Mouse (Mus musculus) spleen, postnatal 36 days (tissue): ENCODE measurements around the gene Sars.

Experiments
- DNase-seq, 2 experiments: peaks; one replicate each; pipeline ENCODE4 v3.0.0; 2022; ENCODE audit warnings: low spot score in 2 of 2, mixed read lengths in 1 of 2

Gene Sars

GRCm38 (mm10) chr3:108424944-108425623, 19.9 kb downstream of the Sars start:
- no peak for DNase-seq

DNA sequence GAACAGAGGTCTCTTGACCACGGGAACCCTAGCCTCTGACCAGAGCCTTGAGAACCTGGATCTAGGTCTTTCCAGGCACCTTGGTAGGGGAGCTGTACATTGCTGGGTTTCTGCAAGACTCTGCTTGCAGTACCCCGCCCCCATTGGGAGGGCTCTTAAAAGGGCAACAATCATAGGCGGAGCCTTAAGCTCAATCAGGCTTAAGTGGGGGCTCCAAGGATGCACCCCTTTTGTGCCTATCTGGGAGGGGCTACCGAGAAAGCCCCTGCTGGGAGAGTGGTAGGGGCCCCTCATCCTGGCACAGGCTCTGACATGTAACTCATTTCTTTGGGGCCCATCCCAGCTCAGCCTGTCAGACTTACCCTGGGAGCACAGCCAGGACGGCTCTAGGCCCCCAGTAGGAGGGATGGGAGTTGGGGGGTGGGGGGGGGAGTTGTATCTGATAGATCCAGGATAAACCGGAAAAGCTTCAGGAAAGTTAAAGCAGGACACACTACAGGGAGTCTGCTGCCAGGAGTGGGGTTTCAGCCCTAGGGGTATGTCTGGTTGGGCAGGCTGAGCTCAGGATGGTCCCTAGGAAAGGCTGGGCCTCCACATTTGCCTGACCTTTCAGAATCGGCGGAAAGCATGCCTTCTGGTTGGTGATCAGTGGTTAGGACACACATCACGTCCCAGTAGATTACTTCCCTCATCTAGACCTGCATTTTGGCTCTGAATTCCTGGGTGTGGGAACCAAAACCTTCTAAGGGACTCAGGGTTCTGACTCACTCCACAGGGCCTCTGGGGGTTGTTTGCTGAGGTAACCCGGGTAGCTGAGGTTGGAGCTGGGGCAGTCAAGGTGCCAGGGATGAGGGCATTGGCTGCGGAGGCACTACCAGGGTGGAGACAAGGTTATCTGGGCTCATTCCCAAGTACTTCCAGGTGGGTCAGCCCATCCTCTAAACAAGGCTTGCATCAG, 20.9 kb downstream of the Sars start:
- DNase-seq, result peak; percentile 22 to 35

- DNase-seq, result no peak
Observed at GRCm38 (mm10) chr3:108423006-108423405, 22.0 kb downstream of the Sars start.

DNA sequence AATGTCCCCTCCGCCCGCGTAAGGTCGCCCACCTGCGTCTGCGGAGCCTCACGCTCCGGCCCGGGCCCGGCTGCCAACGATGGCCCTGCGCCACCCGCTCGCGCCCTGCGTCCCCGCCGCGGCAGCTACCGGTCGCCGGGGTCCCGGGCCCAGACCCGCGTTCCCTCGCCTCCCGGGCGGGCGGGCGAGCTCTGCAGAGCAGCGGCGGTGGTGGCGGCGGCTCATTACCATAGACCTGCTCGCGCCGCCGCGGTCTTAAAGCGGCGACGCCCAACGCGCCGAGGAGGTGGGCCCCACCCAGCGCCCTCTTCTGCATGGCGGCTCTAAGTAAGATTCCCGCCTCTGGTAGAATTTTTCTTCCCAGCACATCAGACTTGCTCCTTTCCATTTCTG, 29.2 kb downstream of the Sars start:
- DNase-seq, result peak; percentile 63 to 73

DNA sequence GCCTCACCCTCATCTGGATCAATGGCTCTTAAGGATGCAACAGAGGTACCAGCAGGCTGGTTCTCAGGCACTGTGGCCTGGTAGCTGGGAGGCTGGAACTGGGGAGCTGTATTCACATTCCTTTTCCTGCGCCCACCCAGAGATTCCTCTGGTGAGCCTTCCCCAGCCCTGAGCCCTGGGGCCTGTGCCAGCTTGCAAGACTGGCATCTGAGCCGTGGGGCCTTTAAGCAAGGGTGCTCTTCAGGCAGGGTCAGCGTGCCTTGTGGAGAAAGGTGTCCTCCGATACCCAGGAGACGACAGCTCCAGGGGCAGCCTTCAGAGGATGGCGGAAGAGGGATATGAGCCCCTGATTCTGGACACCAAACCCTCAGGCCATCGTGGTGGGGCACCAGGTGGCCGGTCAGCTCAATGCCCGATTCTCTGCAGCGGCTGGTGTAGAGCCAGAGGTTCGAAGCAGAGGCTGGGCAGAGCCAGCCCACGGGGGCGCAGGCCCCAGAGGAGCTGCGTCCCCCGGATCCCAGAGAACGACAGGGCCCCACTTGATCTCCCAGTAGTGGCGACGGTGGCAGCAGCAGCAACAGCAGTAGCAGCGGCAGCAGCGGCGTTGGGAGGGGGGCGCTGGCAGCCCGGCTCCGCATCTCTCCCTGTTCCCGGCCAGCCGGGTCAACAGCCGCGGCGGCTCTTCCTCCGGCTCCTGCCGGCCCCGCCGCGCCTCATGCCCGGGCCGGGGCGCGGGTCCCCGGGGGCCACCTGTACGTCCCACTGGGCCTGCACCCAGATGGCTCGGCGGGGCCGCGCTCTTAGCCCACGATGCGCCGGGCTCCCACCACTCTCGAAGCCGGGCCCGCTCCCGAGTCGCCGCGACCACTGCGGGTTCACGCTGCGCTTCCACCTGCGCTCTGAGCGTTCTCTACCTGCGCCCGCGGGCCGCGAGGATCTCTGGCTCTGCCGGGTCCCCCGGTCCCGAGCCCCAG, 29.9 kb downstream of the Sars start, which contains the start of gene Celsr2:
Gene Celsr2, minus strand, starts transcription at position 696 of the 974 bp plus-strand sequence.
- DNase-seq, result no peak

- DNase-seq, result no peak
Observed at GRCm38 (mm10) chr3:108413634-108414360, 31.2 kb downstream of the Sars start.

DNA sequence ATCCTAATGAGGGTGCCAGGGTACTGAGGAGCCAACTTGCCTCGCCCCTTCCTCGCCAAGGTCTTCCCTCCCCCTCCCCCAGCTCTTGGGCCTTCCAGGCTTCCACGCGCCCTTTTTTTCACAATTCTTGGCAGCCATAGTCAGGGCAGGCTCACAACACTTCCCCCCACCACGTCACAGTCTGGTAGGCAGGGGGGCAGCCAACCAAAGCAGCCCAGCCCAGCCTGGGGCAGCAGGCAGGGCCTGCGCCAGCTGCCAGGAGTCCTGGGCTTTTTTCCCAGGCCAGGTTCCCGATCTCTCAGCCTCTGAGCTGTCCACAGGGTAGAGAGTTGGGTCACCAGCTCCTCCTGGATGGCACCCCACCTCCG, 33.3 kb downstream of the Sars start:
- DNase-seq, result no peak

GRCm38 (mm10) chr3:108411026-108411753, 33.8 kb downstream of the Sars start:
- DNase-seq, result no peak

GRCm38 (mm10) chr3:108410359-108410714, 34.7 kb downstream of the Sars start:
- DNase-seq, result no peak

DNA sequence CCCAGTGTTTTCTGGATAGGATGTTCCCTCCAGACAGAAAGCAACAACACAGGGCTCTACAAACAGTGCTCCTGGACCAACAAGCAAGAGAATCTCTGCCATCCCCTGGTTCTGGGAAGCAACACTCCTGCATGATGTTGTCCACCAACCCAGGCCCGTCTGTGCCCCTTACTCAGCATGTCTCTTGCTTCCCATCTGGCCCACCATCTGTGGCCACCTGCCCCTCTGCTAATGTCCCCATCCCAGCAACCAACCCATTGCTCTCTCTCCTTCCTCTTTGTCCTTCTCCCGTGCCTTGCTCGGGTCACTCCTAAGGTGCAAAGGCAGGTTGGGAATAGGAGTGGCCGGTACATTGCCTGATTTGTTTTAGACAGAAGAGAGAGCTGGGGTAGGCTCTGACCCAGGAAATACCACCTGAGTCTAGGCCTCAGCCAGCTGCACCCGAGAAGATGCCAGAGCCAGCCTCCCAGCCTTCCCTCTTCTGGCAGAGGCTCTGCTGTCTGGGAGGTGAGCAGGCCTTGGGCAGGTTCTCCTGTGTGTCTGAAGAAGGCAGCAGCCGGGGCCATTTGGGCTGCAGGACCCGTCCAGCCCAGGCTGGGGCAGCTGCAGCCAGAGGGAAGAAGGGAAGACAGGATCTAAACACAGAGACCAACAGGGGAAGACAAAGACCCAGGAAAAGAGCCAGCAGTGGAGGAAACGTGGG, 35.2 kb downstream of the Sars start:
- DNase-seq, result no peak

DNA sequence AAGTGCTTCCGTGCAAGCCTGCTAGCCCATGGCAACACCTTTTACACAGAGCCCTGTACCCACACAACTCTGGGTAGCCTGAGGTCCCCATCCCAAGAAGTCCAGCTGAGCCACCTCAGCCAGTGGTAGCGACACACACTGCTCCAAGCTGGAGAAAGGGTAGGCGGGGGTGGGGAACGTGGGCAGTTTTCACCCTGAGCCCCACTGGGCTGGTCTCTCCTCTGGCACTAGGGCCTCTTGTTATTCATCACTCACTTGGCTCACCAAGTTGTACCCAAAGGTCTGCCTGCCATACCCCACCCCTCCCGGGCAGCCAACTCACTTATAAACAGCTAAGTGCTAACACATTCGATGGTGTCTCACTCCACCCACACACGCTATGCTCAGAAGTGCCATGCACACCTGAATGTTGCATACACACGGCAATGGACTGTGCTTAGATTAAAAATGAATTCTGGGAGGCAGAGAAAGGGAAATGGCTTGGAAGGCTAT, 36.4 kb downstream of the Sars start:
- DNase-seq, result no peak

DNA sequence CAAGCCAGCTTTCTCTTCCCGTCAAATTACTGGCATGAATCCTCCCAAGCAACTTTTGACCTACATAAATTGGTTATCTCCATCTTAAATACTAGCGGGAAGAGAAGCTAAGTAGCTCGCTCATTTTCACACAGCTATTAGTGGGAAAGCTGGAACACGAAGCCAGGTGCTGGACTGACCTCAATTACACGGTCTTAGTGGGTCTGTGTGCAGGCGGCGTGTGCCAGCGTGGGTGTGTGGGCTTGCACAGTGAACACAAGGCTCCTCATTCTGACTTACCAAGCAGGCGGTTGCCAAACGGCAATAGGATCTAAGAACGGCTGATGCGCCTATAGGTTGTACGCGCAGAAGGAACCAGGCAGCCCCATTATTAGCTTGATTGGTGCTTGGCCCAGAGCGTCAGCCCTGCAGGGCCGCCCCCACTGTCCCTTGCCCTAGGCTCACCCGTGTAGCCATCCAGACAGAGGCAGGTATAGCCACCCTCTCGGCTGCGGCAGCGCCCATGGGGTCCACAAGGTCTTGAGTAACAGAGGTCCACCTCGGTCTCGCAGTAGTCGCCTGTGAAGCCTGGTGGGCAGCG, 38.6 kb downstream of the Sars start:
- no peak for DNase-seq

DNA sequence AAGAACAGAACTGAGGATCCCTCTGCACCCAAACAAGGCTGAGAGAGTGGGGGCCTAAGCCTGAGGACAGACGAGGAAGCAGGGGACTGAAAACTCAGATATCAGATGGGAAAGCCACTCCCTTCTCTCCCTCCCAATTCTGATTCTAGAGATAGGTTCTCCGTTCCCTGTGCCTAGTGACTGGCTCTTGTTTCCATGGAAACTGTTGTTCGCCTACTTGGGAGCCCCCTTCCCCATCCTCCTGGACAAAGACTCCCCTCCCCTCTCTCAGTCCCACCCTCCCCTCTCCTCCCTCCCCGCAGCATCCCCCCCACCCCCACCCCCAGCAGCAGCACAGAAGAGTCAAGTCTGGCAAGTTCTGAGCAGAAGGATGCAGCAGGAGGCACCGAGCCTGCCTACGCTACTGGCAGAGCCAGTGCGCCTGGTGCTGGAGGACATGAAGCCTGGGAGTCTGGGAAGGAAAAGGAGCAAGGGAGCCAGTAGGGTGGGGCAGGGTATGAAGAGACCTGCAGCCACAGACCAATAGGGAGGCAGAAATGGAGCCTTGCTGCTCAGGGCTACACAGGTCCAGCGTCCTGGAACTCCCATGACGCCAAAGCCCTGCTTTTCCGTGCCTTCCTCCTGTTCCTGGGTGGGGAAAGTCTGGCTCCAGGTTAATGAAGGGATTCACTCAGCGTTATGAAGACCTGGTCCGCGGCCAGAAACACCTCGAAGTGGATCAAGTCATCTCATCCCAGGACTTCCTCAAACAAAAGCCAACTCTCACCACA, 39.3 kb downstream of the Sars start:
- DNase-seq, result no peak

GRCm38 (mm10) chr3:108402528-108402920, 42.5 kb downstream of the Sars start:
- no peak for DNase-seq

GRCm38 (mm10) chr3:108401692-108402527, 43.1 kb downstream of the Sars start:
- DNase-seq, result peak; percentile 92

- no peak for DNase-seq
Observed at GRCm38 (mm10) chr3:108400442-108400841, 44.6 kb downstream of the Sars start.

GRCm38 (mm10) chr3:108398281-108398680, 46.7 kb downstream of the Sars start:
- no peak for DNase-seq

GRCm38 (mm10) chr3:108392793-108393192, 52.2 kb downstream of the Sars start:
- no peak for DNase-seq
